8 mouse cellular contexts compared by ENCODE assay signal in genomic region chr11:6365885-6366284, GRCm38 (mm10). TPM values are rescaled to one million over a fixed set of nuclear protein-coding genes. Genes with fewer than 3 reads are reported as not detected.
DNase-seq lines count a peak whose midpoint lies in the region; ATAC-seq and TF ChIP-seq lines count a peak whose summit lies in the region.

No protein-coding gene starts in this region.

- peak; percentile 92 for DNase-seq in WW6 (ENCODE audit: low read depth, low spot score)
- DNase-seq in cerebellum, postnatal 36 days: peak; percentile 78 to 80
- peak; percentile 70 for DNase-seq in gastrocnemius, postnatal 10 days
- peak; percentile 53 for DNase-seq in hindlimb bud, embryonic 11.5 days (ENCODE audit: extremely low spot score, low read depth, low spot score)
- DNase-seq in left cerebral cortex, adult 2 months (ENCODE audit: extremely low spot score in 1 of 2, low spot score in 2 of 2): peak; percentile 37 to 68
- DNase-seq in retina, postnatal 7 days (ENCODE audit: low read depth, low spot score): peak; percentile 47
- DNase-seq in urinary bladder, postnatal 4 days (ENCODE audit: low spot score in 2 of 2): peak; percentile 57 to 75

- TF ChIP-seq CTCF in left cerebral cortex, adult 2 months (IDR thresholded peaks at IDR 0.05): peak; percentile 71

- intact Hi-C loops in left cerebral cortex, adult 2 months (cut with DNase I): loop anchor here (2.0 kb wide), 1 partner anchor 45 kb away; no protein-coding TSS in a partner anchor

- no peak overlapping the region for H3K4me3 ChIP-seq in left cerebral cortex, adult 2 months

- no peak overlapping the region for H3K27ac ChIP-seq in left cerebral cortex, adult 2 months

- ATAC-seq in megakaryocyte, adult 5-6 weeks (ENCODE audit: poor library complexity, severe bottlenecking): peak; percentile 99

RNA-seq across cellular contexts. Expression of gene Zmiz2, which starts 23.0 kb away (rescaled TPM):
- 10 to 100 TPM; 31.8 to 34.3 TPM for total RNA-seq in gastrocnemius, postnatal 10 days (2021)
- total RNA-seq in left cerebral cortex, adult 2 months (2021): 100 to 1,000 TPM; 226 to 228 TPM
- total RNA-seq in megakaryocyte, adult 5-6 weeks (2015): 37.8 and 39.0 TPM in 2 replicates
- total RNA-seq in megakaryocyte, adult 5-6 weeks (2017): 7.9 and 12.6 TPM in 2 replicates

RNA-seq across cellular contexts. Expression of gene Ppia, which starts 49.4 kb away (rescaled TPM):
- 100 to 1,000 TPM; 765 to 781 TPM for total RNA-seq in gastrocnemius, postnatal 10 days (2021)
- total RNA-seq in left cerebral cortex, adult 2 months (2021): 1,000 to 10,000 TPM; 1,634 to 1,792 TPM
- total RNA-seq in megakaryocyte, adult 5-6 weeks (2015): 3,541 and 3,784 TPM in 2 replicates
- total RNA-seq in megakaryocyte, adult 5-6 weeks (2017): 1,457 and 1,607 TPM in 2 replicates

Comparison
In these comparisons a context has a peak if more than half of its experiments do, and no peak if none do; other contexts are left out.
1. RNA of gene Zmiz2, which starts 23.0 kb away (total RNA-seq): 226 to 228 TPM in left cerebral cortex, adult 2 months; 7.9 to 39.0 TPM in megakaryocyte, adult 5-6 weeks and 31.8 to 34.3 TPM in gastrocnemius, postnatal 10 days; every median in the first group is over 4 times any median in the second.
2. Peak in every context shown above with its lines, with median percentiles within 50 percentile points of each other: DNase-seq.